Mouse (Mus musculus) liver, embryonic 11.5 days (tissue): ENCODE measurements around the gene Sh3kbp1. TPM values are rescaled to one million over a fixed set of nuclear protein-coding genes. Genes with fewer than 3 reads are reported as not detected.
A peak's percentile ranks its signal among the peaks of the same experiment; 100 is the strongest.

Experiments
- ATAC-seq: fragments of 200-750 bp; cut with Nextera tagmentation; replicated peaks from 2 replicates; pipeline ENCODE4 v1.8.0; 2017; ENCODE audit warnings: moderate number of reproducible peaks, mild to moderate bottlenecking, moderate TSS enrichment, moderate library complexity; ENCODE audit not compliant: low FRiP score
- DNase-seq: peaks from one replicate; pipeline ENCODE4 v3.0.0-alpha.2; 2017; ENCODE audit warnings: low spot score
- H3K27ac ChIP-seq: fragments of 300-500 bp; sonication (generic); 2 replicates; pipeline ENCODE4 v1.5.1; 2014; ENCODE audit warnings: mild to moderate bottlenecking, low read depth, low read length, control low read depth
- H3K27me3 ChIP-seq: fragments of 300-500 bp; sonication (generic); replicated peaks from 2 replicates; pipeline ENCODE4 v1.6.1; 2014; ENCODE audit warnings: low read length, mixed read lengths; ENCODE audit not compliant: control insufficient read depth, insufficient read depth
- H3K36me3 ChIP-seq: fragments of 300-500 bp; sonication (generic); 2 replicates; pipeline ENCODE4 v1.6.1; 2014; ENCODE audit warnings: mild to moderate bottlenecking, low read length, moderate library complexity, mixed read lengths; ENCODE audit not compliant: control insufficient read depth, insufficient read depth
- H3K4me1 ChIP-seq: fragments of 300-500 bp; sonication (generic); replicated peaks from 2 replicates; pipeline ENCODE4 v1.6.1; 2014; ENCODE audit warnings: low read length, mixed read lengths; ENCODE audit not compliant: control insufficient read depth, insufficient read depth
- H3K4me2 ChIP-seq: fragments of 300-500 bp; sonication (generic); 2 replicates; pipeline ENCODE4 v1.6.1; 2014; ENCODE audit warnings: mild to moderate bottlenecking, control low read depth, moderate library complexity
- H3K4me3 ChIP-seq: fragments of 300-500 bp; sonication (generic); 2 replicates; pipeline ENCODE4 v1.5.1; 2014; ENCODE audit warnings: low read depth, low read length, control low read depth
- H3K9ac ChIP-seq: fragments of 300-500 bp; sonication (generic); 2 replicates; pipeline ENCODE4 v1.6.1; 2014; ENCODE audit warnings: low read depth, low read length, control low read depth
- H3K9me3 ChIP-seq: fragments of 300-500 bp; sonication (generic); 2 replicates; pipeline ENCODE4 v1.6.1; 2016; ENCODE audit warnings: low read length, inconsistent platforms, mixed read lengths; ENCODE audit not compliant: control insufficient read depth
- WGBS: fragments of 180-500 bp; shearing (Covaris S2); extraction: QIAGEN DNeasy Blood & Tissue Kit; methylation state at CpG from one replicate; pipeline ENCODE4 v1.1.7; 2014; 5-methylcytosine and 5-hydroxymethylcytosine counted together
- polyA plus RNA-seq: library from polyadenylated mRNA; unstranded; fragments of >200 nt; fragmentation: Nextera tagmentation; extraction: Ambion mirVana; gene quantifications from 2 replicates; pipeline ENCODE4 v1.2.1, GENCODE M21; 2014

The Sh3kbp1 gene
- polyA plus RNA-seq, 1 experiment from 2014 or later = 23.9 TPM

GRCm38 (mm10) chrX:159973730-159974129 lies 346.7 kb downstream of the Sh3kbp1 start:
- Histone ChIP-seq H3K36me3 (no peaks in the 10 kb centered on the region), H3K9ac (no peak overlapping the region), H3K4me3 (no peak overlapping the region), H3K4me1 (no peaks in the 10 kb centered on the region), H3K4me2 (no peak overlapping the region), H3K9me3 (no peaks in the 10 kb centered on the region), H3K27me3 (no peaks in the 10 kb centered on the region), H3K27ac (no peak overlapping the region)
- WGBS = 30% methylated on average over 5 of the region's 5 CpGs
- ATAC-seq (no peak), DNase-seq (no peak)

GRCm38 (mm10) chrX:159976243-159976642 lies 349.2 kb downstream of the Sh3kbp1 start:
- no peak for DNase-seq

GRCm38 (mm10) chrX:159988002-159988960 lies 361.2 kb downstream of the Sh3kbp1 start, which contains the start of gene Map3k15:
Gene Map3k15, plus strand, starts transcription at chrX:159988433.
- peak; percentile 59 for DNase-seq
- Histone ChIP-seq H3K27me3 (peaks cover 5% of the 10 kb centered on the region), H3K36me3 (no peaks in the 10 kb centered on the region), H3K4me2 (peak within 1 kb of the TSS; percentile 80), H3K27ac (no peak within 1 kb of the TSS), H3K9me3 (no peaks in the 10 kb centered on the region), H3K4me1 (no peaks in the 10 kb centered on the region), H3K9ac (peak within 1 kb of the TSS; percentile 53), H3K4me3 (peak within 1 kb of the TSS; percentile 52)
- WGBS = 25% methylated on average over 94 of the region's 108 CpGs
- ATAC-seq = peak; percentile 77

More at GRCm38 (mm10) chrX:159976243-159976642, 349.2 kb downstream of the Sh3kbp1 start:
- ATAC-seq = no peak
- H3K4me3 ChIP-seq = no peak overlapping the region
- H3K4me1 ChIP-seq = no peaks in the 10 kb centered on the region
- H3K9me3 ChIP-seq = no peaks in the 10 kb centered on the region
- H3K27ac ChIP-seq = no peak overlapping the region
- H3K27me3 ChIP-seq = no peaks in the 10 kb centered on the region; the same call in 1 of the 2 replicates
- H3K4me2 ChIP-seq = no peak overlapping the region
- no peaks in the 10 kb centered on the region for H3K36me3 ChIP-seq
- H3K9ac ChIP-seq = no peak overlapping the region
- 65% methylated on average over 3 of the region's 3 CpGs for WGBS

GRCm38 (mm10) chrX:159995808-159996207 lies 368.7 kb downstream of the Sh3kbp1 start:
- no peaks in the 10 kb centered on the region for H3K36me3 ChIP-seq
- H3K27ac ChIP-seq = no peak overlapping the region
- H3K27me3 ChIP-seq = 0 out of 2 replicates have a peak, but pooled peaks cover 3% of the 10 kb centered on the region
- DNase-seq (no peak), ATAC-seq (no peak)
- 83% methylated on average over 6 of the region's 6 CpGs for WGBS
- H3K4me2 ChIP-seq = no peak overlapping the region
- H3K9ac ChIP-seq = no peak overlapping the region
- no peak overlapping the region for H3K4me3 ChIP-seq
- no peaks in the 10 kb centered on the region for H3K9me3 ChIP-seq
- H3K4me1 ChIP-seq = no peaks in the 10 kb centered on the region

Other genes starting within 250 kb of the Sh3kbp1 start
- 0.29 TPM in 2 replicates for gene Map7d2, start 212.7 kb upstream of the Sh3kbp1 start, polyA plus RNA-seq
- gene Bclaf3, start 100.6 kb upstream of the Sh3kbp1 start, polyA plus RNA-seq = 14.3 and 15.9 TPM in 2 replicates